Mouse (Mus musculus): ENCODE measurements around the gene Hps6. TPM values are rescaled to one million over a fixed set of nuclear protein-coding genes. Genes with fewer than 3 reads are reported as not detected.
A peak's percentile ranks its signal among the peaks of the same experiment; 100 is the strongest.
"Not testable (repeated sequence)": the region's sequence is repeated elsewhere in the genome, so short reads cannot be mapped to it uniquely, and the experiment has no call there.

Gene Hps6
- 1 to 10 TPM; 1.5 to 2.9 TPM for polyA plus RNA-seq (2017; shearing (Covaris generic))

DNA sequence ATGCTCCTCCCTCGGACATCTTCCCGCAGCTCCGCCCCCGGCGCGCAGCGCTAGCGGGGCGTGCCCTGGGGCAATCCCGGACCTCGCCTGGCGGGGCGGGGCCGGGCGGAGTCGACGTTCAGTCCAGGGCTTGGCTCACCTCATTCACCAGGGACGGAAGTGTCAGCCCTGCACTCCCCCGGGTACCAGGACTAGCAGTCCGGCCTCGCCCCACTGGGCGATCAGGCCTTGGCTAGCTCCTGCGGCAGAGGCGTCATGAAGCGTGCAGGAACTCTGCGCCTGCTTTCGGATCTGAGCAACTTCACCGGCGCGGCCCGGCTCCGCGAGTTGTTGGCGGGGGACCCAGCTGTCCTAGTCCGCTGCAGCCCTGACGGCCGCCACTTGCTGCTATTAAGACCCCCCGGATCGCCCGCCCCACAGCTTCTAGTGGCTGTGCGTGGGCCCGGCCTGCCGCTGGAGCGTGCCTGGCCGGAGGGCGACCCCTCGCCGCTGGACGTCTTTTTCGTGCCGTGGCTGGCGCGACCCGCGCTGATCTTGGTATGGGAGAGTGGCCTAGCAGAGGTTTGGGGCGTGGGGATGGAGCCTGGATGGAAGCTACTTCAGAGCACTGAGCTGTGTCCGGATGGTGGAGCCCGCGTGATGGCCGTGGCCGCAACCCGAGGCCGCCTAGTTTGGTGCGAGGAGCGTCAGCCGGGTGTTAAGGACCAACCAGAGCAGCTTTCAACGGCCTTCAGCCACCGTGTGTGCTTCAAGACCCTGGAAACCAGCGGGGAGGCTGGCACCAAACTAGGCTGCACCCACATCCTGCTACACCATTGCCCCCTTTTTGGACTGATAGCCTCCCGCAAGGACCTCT, at the start of gene Hps6:
Gene Hps6, plus strand, starts transcription at position 138 of the 856 bp plus-strand sequence.
- peak; percentile 71 for ATAC-seq

DNA sequence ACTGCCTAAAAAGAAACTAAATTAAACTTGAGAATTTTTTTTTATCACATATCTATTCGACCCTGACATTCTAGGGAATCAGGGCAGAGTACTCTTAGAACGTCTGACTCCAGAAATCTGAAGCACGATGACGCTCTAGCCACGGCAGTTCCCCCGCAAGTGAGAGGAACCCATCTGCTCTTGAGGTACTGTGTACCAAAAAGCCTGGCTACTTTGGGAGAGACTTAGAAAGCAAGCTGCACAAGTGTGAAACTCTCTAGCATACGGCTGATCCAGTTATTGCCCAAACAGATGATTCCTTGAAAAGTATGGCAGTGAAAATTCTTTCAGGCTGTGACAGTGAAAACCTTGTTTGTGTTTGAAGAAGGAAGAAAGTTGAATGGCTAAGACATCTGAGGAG, 46.6 kb upstream of the Hps6 start:
- no peak for ATAC-seq

DNA sequence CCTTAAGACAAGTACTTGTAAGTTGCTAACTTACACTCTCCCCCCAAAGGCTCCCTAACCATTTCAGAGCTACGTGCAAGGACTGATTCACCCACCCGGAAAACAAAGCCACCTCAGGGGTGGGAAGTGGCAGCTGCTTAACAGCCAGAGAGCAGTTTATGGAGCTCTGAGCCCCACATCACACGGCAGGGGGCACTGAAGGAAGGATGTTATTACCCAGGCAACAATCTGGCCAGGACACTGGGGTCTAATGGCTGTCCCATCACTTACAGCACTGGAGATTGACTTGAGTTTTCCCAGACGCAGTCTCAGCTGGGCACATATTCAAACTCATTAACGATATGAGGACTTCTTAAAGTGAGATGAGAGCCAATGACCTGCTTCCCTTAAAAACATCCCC, 42.5 kb upstream of the Hps6 start:
- ATAC-seq = no peak

DNA sequence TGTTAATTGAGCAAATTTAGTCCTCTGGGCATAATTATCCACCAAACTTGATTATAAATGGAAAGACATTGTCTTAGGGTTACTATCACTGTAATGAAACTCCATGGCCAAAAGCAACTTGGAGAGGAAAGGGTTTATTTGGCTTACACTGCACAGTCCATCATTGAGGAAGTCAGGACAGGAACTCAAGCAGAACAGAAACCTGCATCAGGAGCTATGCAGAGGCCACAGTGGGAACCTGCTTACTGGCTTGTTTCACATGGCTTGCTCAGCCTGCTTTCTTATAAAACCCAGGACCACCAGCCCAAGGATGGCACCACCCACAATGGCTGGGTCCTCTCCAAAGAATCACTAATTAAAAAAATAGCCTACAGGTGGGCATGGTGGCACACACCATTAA, 18.9 kb upstream of the Hps6 start:
- no peak for ATAC-seq

DNA sequence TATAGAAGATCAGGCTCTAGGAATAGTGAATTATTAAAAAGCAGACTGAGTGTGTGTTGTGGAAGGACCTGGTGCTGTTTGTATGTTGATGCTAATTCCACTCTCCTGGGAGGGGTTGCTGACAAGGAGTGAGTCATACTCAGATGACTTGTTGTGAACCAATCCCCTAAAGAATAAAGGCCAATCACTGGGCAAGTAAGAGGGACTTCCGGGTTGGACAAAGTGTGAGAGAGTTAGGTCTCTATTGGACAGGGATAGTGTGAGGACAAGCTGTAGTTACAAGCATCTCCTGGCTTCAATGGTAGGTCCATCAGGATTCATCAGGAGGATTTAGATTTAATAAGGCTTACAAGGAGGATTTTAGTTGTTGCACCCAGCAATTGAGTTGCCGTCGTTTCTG, 15.1 kb upstream of the Hps6 start:
- no peak for ATAC-seq

DNA sequence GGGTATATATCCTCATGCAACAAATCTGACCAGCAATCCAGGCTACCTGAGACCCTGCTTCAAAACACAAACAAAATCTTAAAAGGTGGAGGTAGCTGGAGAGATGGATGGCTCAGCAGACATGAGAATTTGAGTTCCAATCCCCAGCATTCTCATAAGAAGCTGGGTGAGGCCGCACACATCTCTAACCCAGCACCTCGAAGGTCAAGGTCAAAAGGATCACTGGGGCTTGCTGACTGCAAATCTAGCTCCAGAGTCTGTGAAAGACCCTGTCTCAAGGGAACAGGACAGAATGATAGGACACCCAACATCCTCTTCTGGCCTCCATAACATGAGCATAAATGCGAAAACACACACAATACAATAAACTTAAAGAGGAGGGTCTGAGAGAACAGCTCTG, 12.1 kb upstream of the Hps6 start:
- ATAC-seq = no peak

DNA sequence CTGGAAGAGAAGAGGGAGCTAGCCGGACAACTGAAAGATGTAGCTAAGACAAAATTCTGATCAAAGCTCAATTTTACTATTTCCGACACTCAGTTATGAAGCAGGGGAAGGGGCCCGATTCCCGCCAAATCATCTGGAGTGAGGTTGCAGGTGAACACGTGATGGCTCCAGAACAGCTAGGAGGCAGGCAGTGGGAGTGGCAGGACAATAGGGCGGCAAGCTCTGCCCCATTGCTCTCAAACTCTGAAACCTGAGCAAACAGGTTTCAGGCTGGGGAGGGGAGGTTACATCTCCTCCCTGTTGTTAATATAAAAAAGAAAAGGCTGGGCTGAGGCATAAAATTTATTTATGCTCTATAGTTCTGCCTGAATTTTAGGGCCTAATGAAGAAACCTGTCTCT, 9.9 kb upstream of the Hps6 start:
- ATAC-seq = not testable (repeated sequence)

DNA sequence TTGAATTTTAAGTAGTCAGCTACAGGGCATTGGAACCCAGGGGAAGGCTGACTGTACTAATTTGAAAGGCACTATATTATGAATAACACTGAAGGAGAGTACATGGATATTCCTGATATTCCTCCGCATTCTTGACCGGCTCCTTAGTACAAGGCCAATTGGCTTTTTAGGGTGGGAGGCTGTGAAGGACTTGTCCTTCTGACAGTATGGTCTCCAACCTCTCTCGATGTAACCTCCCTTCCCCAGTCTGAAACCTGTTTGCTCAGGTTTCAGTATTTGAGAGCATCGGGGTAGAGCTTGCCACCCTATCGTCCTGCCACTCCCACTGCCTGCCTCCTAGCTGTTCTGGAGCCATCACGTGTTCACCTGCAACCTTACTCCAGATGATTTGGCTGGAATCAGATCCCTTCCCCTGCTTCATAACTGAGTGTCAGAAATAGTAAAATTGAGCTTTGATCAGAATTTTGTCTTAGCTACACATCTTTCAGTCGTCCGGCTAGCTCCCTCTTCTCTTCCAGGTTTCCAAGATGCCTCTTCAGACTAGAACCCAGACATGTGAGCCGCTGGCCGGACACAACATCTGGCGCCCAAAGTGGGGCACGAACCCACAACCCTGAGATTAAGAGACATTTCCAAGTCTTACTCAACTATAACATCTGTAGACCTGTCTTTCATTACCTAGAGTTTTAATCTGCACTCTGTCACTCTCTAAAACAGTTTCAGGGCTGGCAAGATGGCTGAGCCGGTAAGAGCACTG, 9.1 kb upstream of the Hps6 start:
- ATAC-seq = no peak

DNA sequence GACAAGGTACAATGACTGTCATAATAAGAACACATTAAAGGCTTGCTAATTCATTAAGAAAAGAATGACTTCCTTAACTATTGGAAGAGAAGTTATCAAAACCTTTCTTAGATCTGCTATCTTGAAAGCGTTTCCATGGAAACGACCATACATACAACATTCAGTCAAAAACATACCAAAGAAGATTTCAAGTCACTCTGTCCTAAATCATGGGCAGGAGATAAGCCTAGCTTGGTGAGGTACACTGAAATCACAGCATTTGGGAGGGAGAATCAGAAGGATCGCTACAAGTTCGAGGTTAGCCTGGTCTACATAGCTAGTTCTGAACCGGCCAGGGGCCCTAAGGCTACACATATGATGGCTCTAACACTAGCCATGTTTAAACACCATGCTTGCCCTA, 5.9 kb upstream of the Hps6 start:
- no peak for ATAC-seq

DNA sequence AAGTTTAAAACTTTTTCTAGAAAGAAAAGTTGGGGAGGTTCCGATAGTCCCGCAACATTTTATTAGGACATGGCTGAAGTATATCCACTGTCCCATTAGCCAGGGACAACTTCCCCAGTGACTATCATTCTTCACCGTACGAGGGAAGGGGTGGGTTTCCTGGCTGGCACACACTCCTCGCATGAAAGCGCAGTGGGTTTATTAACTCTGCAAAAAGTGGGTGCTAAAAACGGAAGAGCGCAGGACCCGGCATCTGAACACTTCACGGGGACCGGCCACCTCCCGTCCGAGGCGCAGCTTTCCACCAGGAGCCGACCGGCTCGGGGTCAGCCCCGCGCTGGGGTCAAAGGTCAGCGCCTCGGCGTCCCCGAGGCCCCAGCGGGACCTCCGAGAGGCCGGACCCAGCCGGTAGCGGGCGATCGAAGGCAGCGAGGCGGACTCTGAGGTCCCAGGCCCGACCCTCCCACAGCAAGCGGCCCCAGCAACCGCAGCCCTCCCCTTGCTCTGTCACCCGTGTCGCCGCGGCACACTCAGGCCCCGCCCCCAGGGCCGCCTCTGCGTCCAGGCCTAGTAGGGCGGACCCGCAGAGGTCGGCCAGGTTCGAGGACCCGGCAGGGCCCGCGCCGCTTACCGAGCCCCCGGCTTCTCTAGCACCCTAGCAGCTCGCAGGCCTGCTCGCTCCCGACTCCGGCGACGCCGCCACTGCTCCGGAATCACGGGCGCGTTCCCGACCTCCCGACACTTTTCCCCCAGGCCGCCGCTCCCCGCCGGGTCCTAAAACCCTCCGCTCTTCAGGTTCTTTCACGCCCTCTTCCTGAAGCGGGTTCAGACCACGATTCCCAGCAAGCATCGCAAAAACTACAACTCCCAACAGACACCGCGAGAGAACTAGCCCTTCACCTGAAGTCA, 5.3 kb upstream of the Hps6 start, which contains the start of gene Armh3:
Gene Armh3, minus strand, starts transcription at position 704 of the 909 bp plus-strand sequence.
- peak; percentile 86 for ATAC-seq

DNA sequence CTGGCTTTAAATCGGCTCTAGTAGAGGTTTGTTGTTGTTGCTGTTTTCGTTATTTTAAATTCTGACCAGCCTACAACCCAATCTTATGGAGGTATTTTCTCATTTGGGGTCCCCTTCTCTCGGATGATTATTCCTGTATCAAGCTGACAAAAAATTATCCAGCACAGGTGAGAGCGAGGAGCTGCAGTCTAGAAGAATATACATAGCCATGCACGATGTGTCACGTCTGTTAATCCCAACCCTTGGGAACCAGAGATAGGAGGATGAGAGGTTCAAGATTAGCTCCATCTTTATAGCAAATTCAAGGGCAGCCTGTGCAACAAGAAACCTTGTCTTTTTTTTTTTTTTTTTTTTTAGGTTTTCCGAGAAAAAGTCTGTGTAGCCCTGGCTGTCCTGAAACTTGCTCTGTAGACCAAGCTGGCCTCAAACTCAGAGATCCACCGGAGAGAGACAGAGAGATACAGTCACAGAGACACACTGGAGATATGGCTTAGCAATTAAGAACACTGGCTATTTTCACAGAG, 4.6 kb upstream of the Hps6 start:
- ATAC-seq = no peak

DNA sequence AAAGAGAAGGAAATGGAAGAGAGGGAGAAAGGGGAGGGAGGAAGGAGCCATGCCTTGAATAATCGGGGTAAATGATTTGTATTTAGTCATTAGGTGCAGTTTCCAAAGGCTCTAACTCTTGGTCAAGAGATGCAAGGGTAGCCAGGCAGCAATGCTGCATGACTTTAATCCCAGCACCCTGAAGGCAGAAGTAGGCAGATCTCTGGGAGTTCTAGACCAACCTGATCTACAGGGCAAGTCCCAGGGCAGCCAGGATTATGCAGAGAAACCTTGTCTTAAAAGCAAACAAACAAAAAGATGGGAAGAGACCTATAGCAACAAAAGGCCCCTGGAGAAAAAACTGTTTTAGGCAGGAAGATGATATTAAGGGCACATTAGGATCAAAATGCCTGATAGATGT, 3.9 kb upstream of the Hps6 start:
- no peak for ATAC-seq

DNA sequence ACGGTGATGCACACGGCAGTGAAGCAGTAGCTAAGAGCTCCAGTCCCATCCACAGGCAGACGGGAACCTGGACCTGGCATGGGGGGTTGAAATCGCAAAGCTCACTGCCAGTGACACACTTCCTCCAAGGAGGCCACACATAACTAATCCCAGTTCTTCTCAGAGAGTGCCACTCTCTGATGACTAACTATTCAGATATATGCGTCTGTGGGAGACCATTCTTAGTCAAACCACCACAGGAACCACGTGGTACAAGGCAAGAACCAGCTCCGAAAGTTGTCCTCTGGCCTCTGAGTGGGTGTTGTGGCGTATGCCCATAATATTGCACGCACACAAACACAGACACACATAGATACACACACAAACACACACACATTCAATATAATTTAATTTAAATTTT, 1.0 kb upstream of the Hps6 start:
- peak; percentile 4 for ATAC-seq

DNA sequence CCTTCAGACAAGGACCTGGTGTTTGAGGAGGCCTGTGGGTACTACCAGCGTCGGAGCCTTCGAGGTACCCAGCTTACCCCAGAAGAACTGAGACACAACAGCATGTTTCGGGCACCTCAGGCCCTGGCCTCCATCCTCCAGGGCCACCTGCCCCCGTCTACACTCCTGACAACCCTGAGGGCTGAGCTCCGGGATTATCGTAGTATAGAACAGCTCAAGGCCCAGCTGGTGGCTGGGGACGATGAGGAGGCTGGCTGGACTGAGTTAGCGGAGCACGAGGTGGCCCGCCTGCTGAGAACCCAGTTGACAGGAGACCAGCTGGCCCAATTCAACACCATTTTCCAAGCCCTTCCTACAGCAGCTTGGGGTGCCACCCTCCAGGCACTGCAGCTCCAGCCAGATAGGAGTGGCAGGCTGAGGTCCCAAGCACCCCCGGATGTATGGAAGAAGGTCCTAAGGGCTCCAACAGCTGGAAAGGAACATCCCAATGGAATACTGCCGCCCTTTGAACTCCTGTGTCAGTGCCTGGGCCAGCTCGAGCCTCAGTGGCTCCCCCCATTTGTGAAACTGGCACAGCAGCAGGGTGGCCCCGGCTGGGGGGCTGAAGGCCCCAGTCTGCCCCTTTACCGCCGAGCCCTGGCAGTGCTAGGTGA, 1.6 kb downstream of the Hps6 start:
- no peak for ATAC-seq

DNA sequence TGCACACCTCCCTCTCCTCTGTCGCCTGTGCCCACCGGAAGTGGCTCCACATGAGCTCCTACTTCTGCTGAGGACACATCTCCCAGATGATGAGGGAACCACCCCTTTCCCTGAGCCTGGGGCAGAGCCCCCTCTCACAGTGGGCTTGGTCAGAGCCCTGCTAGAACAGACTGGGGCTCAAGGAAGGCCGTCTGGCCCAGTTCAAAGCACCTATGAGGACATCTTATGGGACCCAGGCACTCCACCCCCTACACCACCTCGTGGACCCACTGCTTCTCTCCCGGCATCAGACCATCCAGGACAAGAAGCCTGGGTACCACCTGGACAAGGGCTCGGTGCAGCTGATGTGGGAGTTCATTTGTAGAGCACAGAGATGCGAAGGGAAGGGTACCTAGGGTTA, 2.4 kb downstream of the Hps6 start:
- ATAC-seq = no peak

DNA sequence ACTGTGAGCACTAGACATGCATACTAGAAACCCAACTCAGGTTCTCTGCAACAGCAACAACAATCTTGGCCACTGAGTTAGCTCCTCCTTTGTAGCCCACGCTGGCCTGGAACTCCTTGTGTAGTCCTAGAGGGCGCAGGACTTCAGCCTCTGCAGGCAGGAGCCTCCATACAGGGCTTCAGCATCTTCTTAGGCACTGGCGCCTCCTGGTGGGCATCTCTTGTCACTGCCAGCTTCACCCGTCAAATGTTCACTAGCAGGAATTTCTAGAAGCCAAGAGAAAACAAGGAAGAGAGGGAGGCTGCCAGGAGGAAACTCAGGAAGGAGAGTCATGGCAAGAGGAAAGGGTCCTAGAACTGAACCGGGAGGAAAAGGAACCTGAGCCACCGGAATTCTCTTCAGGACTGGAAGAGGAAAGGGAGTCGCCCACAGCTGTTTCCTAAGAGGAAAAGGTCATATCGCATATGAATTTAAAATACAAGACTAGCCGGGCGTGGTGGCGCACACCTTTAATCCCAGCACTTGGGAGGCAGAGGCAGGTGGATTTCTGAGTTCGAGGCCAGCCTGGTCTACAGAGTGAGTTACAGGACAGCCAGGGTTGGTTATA, 11.4 kb downstream of the Hps6 start:
- ATAC-seq = peak; percentile 52

DNA sequence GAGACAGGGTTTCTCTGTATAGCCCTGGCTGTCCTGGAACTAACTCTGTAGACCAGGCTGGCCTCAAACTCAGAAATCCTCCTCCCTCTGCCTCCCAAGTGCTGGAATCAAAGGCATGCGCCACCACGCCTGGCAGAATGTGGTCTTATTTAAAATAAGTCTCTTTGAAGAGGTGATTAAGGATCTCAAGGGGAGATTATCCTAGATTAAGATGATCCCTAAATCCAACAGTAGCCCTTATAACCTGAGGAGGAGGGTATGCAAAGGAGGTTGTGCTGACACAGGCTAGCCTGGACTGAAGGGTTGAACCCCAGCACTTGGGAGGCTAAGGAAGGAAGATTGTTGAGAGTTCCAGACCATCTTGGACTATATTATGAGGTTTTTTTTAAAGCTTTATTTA, 12.7 kb downstream of the Hps6 start:
- no peak for ATAC-seq

DNA sequence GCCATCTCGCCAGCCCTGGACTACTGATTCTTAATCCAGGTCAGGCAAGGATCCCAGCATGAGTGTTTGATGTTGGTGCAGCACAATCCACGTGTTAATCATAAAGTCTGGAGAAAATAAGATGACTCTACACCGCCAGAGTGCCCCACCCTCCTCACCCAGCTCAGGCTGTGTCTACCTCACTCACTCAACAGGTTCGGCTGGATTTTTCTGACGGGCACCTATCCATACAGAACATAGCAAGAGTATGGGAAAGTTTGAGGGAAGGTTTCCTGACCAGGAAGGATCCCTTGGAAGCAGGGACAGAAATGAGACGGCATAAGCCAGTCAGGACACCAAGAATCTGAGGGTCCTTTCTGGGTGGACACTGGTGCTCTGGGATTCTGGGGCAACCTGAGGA, 21.7 kb downstream of the Hps6 start:
- ATAC-seq = no peak

DNA sequence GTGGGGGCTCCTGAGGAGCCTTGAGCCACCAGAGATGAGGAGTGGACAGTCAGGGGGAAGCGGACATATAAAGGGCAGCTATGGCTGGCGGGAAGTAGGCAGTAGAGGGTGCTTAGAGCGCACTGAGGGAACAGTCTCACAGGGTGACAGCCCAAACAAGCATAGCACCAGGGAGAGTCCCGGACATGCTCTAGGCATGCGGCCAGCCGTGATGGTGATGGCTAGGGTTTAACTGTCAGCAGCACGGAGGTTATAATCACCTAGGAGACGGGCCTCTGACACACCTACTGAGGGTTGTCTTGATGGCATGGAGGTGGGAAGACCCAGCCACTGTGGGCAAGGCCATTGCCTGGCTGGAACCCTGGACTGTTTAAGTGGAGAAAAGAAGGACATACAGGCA, 23.3 kb downstream of the Hps6 start:
- ATAC-seq = no peak

DNA sequence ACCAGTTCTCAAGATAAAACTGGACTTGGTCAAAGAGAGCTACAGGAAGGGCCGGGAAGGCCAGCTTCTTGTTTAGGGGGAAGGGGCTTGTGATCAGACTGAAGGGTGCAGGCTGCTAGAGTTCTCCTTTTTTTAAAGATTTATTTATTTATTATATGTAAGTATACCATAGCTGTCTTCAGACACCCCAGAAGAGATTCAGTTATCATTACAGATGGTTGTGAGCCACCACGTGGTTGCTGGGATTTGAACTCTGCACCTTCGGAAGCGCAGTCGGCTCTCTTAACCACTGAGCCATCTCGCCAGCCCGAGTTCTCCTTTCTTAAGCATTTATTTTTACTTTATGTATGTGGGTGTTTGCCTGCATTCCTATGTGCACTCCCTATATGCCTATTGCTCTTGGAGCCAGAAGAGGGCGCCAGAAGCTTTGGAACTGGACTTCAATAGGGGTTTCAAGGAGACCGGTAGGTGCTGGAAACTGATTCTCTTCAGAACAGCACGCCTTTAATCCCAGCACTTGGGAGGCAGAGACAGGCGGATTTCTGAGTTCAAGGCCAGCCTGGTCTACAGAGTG, 25.5 kb downstream of the Hps6 start:
- no peak for ATAC-seq

DNA sequence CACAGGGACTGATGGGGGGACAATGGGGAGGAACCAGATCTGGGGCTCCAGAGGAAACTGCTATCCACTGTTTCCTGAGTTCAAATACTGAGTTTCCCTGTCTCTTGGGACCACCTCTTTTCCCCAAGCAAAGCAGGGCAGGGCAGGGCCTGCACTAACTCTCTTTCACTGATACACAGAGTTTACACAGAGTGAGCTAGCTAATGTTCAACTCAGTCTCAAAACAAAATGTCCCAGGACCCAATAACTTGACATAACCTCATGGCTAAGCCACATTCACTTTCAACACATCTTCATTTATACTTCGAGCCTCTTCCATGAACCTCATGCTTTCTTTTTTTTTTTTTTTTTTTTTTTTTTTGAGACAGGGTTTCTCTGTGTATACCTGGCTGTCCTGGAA, 26.3 kb downstream of the Hps6 start:
- no peak for ATAC-seq

Data from activated CD4-positive, CD25-positive, alpha-beta regulatory T cell, adult 4 months (primary cell).